Mouse (Mus musculus): ENCODE measurements around the gene Mtif2.

Gene Mtif2

DNA sequence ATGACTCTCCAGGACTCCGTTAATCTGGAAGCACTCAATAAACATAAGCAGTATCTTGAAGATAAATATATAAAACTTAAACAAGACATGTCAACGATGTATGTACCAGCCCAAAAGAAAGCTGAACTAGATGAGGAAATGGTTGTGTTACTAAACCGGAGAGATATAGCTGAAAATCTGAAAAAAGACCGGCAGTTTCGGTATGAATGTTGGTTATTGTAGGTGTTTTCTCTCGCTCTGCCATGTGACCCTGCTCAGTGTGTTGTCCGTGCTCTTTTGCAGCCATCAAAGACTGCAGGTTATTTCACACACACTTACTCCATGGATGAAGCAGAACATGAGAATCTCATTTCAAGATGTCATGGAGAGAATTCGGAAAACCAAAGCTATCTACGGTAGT, 34.2 kb downstream of the Mtif2 start:
- no peak for DNase-seq (ENCODE audit: low spot score)

DNA sequence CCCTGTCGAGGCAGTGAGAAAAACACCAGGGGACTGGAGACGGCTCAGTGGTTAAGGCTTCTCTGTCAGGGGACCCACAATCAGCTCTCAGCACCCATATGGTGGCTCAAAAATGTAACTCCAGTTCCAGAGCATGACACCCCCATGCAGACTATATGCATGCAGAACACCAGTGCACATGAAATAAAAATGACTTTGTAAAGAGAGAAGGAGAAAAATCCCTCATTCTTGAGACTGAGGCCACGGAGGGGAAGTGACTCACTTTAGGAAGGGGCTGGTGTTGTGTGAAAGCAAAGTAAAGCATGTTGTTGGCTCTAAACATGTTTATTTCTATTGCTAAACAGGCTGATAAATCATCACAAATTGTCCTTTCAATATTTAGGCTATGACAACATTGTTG, 34.8 kb downstream of the Mtif2 start:
- DNase-seq (ENCODE audit: low spot score), result no peak

DNA sequence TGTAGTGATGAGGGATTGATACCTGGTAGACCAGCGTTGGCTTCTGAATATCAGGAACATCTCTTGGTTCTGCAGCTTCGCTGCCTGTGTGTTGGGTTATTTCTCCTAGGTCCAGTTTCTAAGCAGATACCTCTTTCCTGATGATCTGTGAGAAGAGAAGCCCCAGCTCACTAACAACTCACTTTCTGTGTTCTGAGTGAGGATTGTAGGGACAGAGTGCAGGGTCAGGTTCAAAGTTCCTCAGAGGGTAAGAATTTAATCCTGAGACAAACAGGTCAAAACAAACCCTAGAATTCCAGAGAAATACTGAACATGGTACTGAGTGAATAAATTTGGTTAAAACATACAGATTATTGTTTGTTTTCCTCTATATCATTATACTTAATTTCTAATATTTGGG, 37.2 kb downstream of the Mtif2 start:
- DNase-seq (ENCODE audit: low spot score), result no peak

DNA sequence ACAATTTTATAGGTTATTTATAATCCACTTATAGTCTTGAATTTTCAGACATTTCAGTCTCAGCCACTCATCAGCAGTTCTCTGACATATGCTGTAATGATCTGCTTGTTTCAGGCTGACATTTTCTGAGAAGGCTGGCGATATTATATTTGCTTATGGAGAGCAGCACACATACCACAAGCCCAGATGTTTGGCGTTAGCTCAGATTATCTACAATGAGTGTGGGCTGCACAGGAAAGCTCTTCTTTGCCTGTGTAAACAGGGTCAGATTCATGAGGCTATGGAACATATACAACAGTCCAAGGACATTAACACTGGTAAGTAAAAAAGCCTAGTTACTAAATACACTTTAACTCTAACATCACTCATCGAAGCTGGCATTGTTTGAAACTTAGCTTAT, 45.3 kb downstream of the Mtif2 start:
- no peak for DNase-seq (ENCODE audit: low spot score)

DNA sequence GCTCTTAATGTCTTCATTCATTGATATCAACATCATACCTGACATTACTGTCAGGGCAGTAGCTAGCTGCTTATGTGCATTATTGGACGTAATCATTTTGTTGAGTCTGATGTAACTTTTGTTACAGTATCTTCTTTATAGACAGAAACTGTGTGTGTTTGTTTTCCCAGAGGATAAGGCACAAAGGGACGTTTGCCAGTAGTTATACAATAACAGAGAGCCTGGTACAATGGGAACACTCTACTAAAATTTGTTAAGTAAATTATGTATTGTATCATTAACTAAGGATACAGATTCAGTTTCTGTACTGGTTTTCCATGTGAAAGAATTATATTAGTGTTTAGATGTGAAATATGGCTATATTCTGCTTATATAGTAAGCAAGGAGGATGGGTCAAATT, 46.4 kb downstream of the Mtif2 start:
- no peak for DNase-seq (ENCODE audit: low spot score)

DNA sequence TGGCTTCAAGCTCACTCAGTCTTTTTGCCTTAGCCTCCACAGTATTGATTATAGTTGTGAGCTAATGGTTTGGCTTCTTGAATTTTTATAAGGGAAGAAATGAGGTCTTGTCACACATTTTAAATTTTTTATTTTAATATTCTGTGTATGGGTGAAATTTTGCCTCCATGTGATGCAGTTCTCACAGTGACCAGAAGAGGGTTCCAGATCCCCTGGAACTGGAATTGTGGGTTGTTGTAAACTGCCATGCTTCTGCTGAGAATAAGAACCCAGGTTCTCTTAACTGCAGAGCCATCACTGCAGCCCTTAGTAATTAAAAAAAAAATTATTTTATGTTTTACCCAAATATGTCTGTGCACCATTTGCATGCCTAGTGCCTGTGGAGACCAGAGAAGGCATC, 53.4 kb downstream of the Mtif2 start:
- DNase-seq (ENCODE audit: low spot score), result peak; percentile 4

All from c-Kit-positive CD71-positive TER-119-positive erythroid progenitor cells, embryonic 14.5 days (primary cell).